Mouse (Mus musculus) neural tube, embryonic 15.5 days (tissue): ENCODE measurements around the gene Ssbp3. TPM values are rescaled to one million over a fixed set of nuclear protein-coding genes. Genes with fewer than 3 reads are reported as not detected.

ENCODE experiments used
- ATAC-seq: fragments of 200-750 bp; cut with Nextera tagmentation; 2 replicates; pipeline ENCODE4 v1.8.0; 2017; ENCODE audit warnings: mild to moderate bottlenecking, moderate TSS enrichment, moderate library complexity; ENCODE audit not compliant: low FRiP score
- H3K27ac ChIP-seq: fragments of 300-500 bp; sonication (generic); replicated peaks from 2 replicates; pipeline ENCODE4 v1.5.1; 2015; ENCODE audit warnings: mild to moderate bottlenecking, inconsistent platforms
- H3K27me3 ChIP-seq: fragments of 300-500 bp; sonication (generic); replicated peaks from 2 replicates; pipeline ENCODE4 v1.6.1; 2015; ENCODE audit warnings: inconsistent platforms
- H3K36me3 ChIP-seq: fragments of 300-500 bp; sonication (generic); 2 replicates; pipeline ENCODE4 v1.6.1; 2015; ENCODE audit warnings: inconsistent platforms
- H3K4me1 ChIP-seq: fragments of 300-500 bp; sonication (generic); 2 replicates; pipeline ENCODE4 v1.6.1; 2015; ENCODE audit warnings: inconsistent platforms
- H3K4me2 ChIP-seq: fragments of 300-500 bp; sonication (generic); 2 replicates; pipeline ENCODE4 v1.6.1; 2015; ENCODE audit warnings: inconsistent platforms, mild to moderate bottlenecking, moderate library complexity
- H3K4me3 ChIP-seq: fragments of 300-500 bp; sonication (generic); replicated peaks from 2 replicates; pipeline ENCODE4 v1.5.1; 2015; ENCODE audit warnings: mild to moderate bottlenecking, inconsistent platforms
- H3K9ac ChIP-seq: fragments of 300-500 bp; sonication (generic); replicated peaks from 2 replicates; pipeline ENCODE4 v1.6.1; 2015; ENCODE audit warnings: mild to moderate bottlenecking, inconsistent platforms
- H3K9me3 ChIP-seq: fragments of 300-500 bp; sonication (generic); replicated peaks from 2 replicates; pipeline ENCODE4 v1.6.1; 2016; ENCODE audit warnings: inconsistent platforms
- WGBS: fragments of 180-500 bp; shearing (Covaris S2); methylation state at CpG from one replicate; pipeline ENCODE4 v1.1.7; 2015; ENCODE audit warnings: mixed read lengths; 5-methylcytosine and 5-hydroxymethylcytosine counted together
- polyA plus RNA-seq: library from polyadenylated mRNA; unstranded; fragments of >200 nt; fragmentation: Nextera tagmentation; extraction: Ambion mirVana; gene quantifications from 2 replicates; pipeline ENCODE4 v1.2.1, GENCODE M21; 2015

Gene Ssbp3
- polyA plus RNA-seq, 1 experiment from 2014 or later: 118 TPM

- Histone ChIP-seq H3K27me3 (no peaks in the 10 kb centered on the region), H3K9me3 (no peaks in the 10 kb centered on the region), H3K4me2 (peak overlapping the region; percentile 84), H3K9ac (peak overlapping the region; percentile 43), H3K4me3 (peak overlapping the region; percentile 100; the same call in 1 of the 2 replicates), H3K27ac (peak overlapping the region; percentile 99), H3K36me3 (no peaks in the 10 kb centered on the region), H3K4me1 (peaks cover 43% of the 10 kb centered on the region)
- WGBS: 6% methylated on average over 10 of the region's 10 CpGs
- ATAC-seq: no peak
These were observed 1.4 kb upstream of the Ssbp3 start for GRCm38 (mm10) chr4:106908950-106909751.

- Histone ChIP-seq H3K9me3 (no peaks in the 10 kb centered on the region), H3K9ac (peak overlapping the region; percentile 43; the same call in 1 of the 2 replicates), H3K4me3 (peak overlapping the region; percentile 100), H3K36me3 (no peaks in the 10 kb centered on the region), H3K4me1 (peaks cover 50% of the 10 kb centered on the region), H3K4me2 (peak overlapping the region; percentile 84), H3K27me3 (no peaks in the 10 kb centered on the region), H3K27ac (peak overlapping the region; percentile 99)
- WGBS: under 1% methylated on average over 6 of the region's 6 CpGs
- no peak for ATAC-seq
These were observed 704 bp upstream of the Ssbp3 start for GRCm38 (mm10) chr4:106909797-106910196.

GRCm38 (mm10) chr4:106911246-106911801 lies 823 bp downstream of the Ssbp3 start:
- under 1% methylated on average over 59 of the region's 89 CpGs for WGBS
- Histone ChIP-seq H3K36me3 (peaks cover 11% of the 10 kb centered on the region), H3K9ac (peak overlapping the region; percentile 96), H3K4me2 (peak overlapping the region; percentile 84), H3K27ac (peak overlapping the region; percentile 99), H3K27me3 (no peaks in the 10 kb centered on the region), H3K4me1 (peaks cover 65% of the 10 kb centered on the region), H3K4me3 (peak overlapping the region; percentile 100), H3K9me3 (no peaks in the 10 kb centered on the region)
- peak; percentile 90 for ATAC-seq

DNA sequence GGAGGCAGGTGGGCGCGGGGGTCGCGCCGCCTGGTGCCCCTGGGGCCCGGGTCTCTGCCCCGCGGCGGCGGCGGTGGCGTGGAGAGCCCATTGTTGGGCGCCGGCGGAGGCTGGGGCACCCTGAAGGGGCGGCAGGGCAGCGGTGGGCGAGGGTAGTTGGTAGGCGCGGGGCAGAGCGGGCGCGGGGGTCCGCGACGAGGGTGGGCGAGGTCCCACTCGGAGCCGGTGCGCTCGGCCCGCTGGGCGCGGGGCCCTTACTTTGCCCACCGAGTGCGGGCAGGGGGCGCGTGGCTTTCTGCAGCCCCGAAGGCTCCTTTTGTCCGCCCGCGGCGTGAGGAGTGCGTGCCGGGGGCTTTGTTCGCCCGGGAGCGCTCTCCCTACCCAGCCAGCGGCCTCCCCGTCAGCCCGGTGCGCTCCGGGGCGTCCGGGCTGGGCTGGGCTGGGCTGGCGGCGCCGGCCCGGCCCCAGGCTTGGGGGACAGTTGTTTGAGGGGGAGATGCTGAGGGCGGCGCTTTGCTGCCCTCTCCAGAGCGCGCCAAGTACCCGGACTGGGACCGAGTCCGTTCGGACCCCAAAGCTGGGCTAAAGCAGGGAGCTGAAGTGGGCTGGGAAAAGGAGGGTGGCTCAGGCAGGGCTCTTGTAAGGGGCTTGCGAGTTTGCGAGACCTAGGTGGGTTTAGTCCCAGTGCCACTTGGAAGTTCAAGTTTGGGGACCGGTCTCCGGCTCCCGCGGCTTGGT lies 1.6 kb downstream of the Ssbp3 start:
- Histone ChIP-seq H3K4me1 (peaks cover 73% of the 10 kb centered on the region), H3K27ac (peak overlapping the region; percentile 99), H3K9me3 (no peaks in the 10 kb centered on the region), H3K4me2 (peak overlapping the region; percentile 84), H3K36me3 (peaks cover 19% of the 10 kb centered on the region), H3K27me3 (no peaks in the 10 kb centered on the region), H3K4me3 (peak overlapping the region; percentile 100), H3K9ac (peak overlapping the region; percentile 96)
- peak; percentile 4 for ATAC-seq
- WGBS: under 1% methylated on average over 56 of the region's 73 CpGs

- WGBS: under 1% methylated on average over 6 of the region's 6 CpGs
- peak overlapping the region; percentile 99; the same call in 1 of the 2 replicates for H3K27ac ChIP-seq
- no peak for ATAC-seq
- H3K9ac ChIP-seq: peak overlapping the region; percentile 96
- peaks cover 70% of the 10 kb centered on the region for H3K4me1 ChIP-seq
- H3K9me3 ChIP-seq: no peaks in the 10 kb centered on the region
- peaks cover 25% of the 10 kb centered on the region for H3K36me3 ChIP-seq
- peak overlapping the region; percentile 100 for H3K4me3 ChIP-seq
- peak overlapping the region; percentile 84 for H3K4me2 ChIP-seq
- no peaks in the 10 kb centered on the region for H3K27me3 ChIP-seq
These were observed 2.2 kb downstream of the Ssbp3 start for GRCm38 (mm10) chr4:106912689-106913041.

- WGBS: 19% methylated on average over 9 of the region's 9 CpGs
- ATAC-seq: no peak
- Histone ChIP-seq H3K4me1 (peaks cover 70% of the 10 kb centered on the region), H3K9ac (peak overlapping the region; percentile 96), H3K9me3 (no peaks in the 10 kb centered on the region), H3K4me3 (peak overlapping the region; percentile 100), H3K27me3 (no peaks in the 10 kb centered on the region), H3K4me2 (peak overlapping the region; percentile 84), H3K27ac (no peak overlapping the region), H3K36me3 (peaks cover 32% of the 10 kb centered on the region)
These were observed 3.0 kb downstream of the Ssbp3 start for GRCm38 (mm10) chr4:106913411-106914049.

- no peak overlapping the region for H3K9ac ChIP-seq
- H3K4me1 ChIP-seq: peaks cover 65% of the 10 kb centered on the region
- WGBS: 73% methylated on average over 8 of the region's 8 CpGs
- H3K36me3 ChIP-seq: peaks cover 45% of the 10 kb centered on the region
- peak overlapping the region; percentile 84 for H3K4me2 ChIP-seq
- H3K27me3 ChIP-seq: no peaks in the 10 kb centered on the region
- no peaks in the 10 kb centered on the region for H3K9me3 ChIP-seq
- no peak overlapping the region for H3K4me3 ChIP-seq
- no peak for ATAC-seq
- H3K27ac ChIP-seq: no peak overlapping the region
These were observed 4.8 kb downstream of the Ssbp3 start for GRCm38 (mm10) chr4:106915265-106915664.

GRCm38 (mm10) chr4:106918263-106918662 lies 7.8 kb downstream of the Ssbp3 start:
- H3K4me2 ChIP-seq: no peak overlapping the region
- no peak overlapping the region for H3K4me3 ChIP-seq
- H3K27ac ChIP-seq: no peak overlapping the region
- H3K4me1 ChIP-seq: peaks cover 86% of the 10 kb centered on the region
- no peaks in the 10 kb centered on the region for H3K27me3 ChIP-seq
- 65% methylated on average over 1 of the region's 1 CpGs for WGBS
- no peaks in the 10 kb centered on the region for H3K9me3 ChIP-seq
- peaks cover 52% of the 10 kb centered on the region for H3K36me3 ChIP-seq
- no peak overlapping the region for H3K9ac ChIP-seq
- ATAC-seq: no peak

GRCm38 (mm10) chr4:106920119-106920518 lies 9.6 kb downstream of the Ssbp3 start:
- Histone ChIP-seq H3K36me3 (peaks cover 66% of the 10 kb centered on the region), H3K9me3 (no peaks in the 10 kb centered on the region), H3K27me3 (no peaks in the 10 kb centered on the region), H3K9ac (no peak overlapping the region), H3K27ac (no peak overlapping the region), H3K4me2 (no peak overlapping the region), H3K4me3 (no peak overlapping the region), H3K4me1 (peaks cover 78% of the 10 kb centered on the region)
- no peak for ATAC-seq
- 93% methylated on average over 4 of the region's 4 CpGs for WGBS

- Histone ChIP-seq H3K27me3 (no peaks in the 10 kb centered on the region), H3K4me3 (no peak overlapping the region), H3K9me3 (no peaks in the 10 kb centered on the region), H3K4me2 (no peak overlapping the region), H3K4me1 (peaks cover 73% of the 10 kb centered on the region), H3K27ac (no peak overlapping the region), H3K9ac (no peak overlapping the region), H3K36me3 (peaks cover 64% of the 10 kb centered on the region)
- peak; percentile 33; the same call in 1 of the 2 replicates for ATAC-seq
- 66% methylated on average over 9 of the region's 9 CpGs for WGBS
These were observed 11.2 kb downstream of the Ssbp3 start for GRCm38 (mm10) chr4:106921375-106922336.
